Mouse (Mus musculus) monocyte, adult 2 months (primary cell): ENCODE measurements around the gene Acer2.
"Not testable (repeated sequence)": the region's sequence is repeated elsewhere in the genome, so short reads cannot be mapped to it uniquely, and the experiment has no call there.

Source experiments
- DNase-seq, 2 experiments: peaks; one replicate each; pipeline ENCODE4 v3.0.0; 2022; ENCODE audit warnings: low spot score in 2 of 2, low read depth in 1 of 2

Acer2 gene

GRCm38 (mm10) chr4:86874146-86874847 lies at the start of gene Acer2:
Gene Acer2 (plus strand): TSS chr4:86874396.
- peak; percentile 49 to 77 for DNase-seq

- no peak for DNase-seq
Measured at GRCm38 (mm10) chr4:86825143-86825542, 49.1 kb upstream of the Acer2 start.

- no peak for DNase-seq
Measured at GRCm38 (mm10) chr4:86831896-86832295, 42.3 kb upstream of the Acer2 start.

GRCm38 (mm10) chr4:86841141-86841540 lies 33.1 kb upstream of the Acer2 start:
- DNase-seq: not testable (repeated sequence)

GRCm38 (mm10) chr4:86845384-86845783 lies 28.8 kb upstream of the Acer2 start:
- no peak for DNase-seq

- no peak for DNase-seq
Measured at GRCm38 (mm10) chr4:86847246-86847645, 26.9 kb upstream of the Acer2 start.

GRCm38 (mm10) chr4:86851331-86851730 lies 22.9 kb upstream of the Acer2 start:
- no peak for DNase-seq

GRCm38 (mm10) chr4:86852018-86852417 lies 22.2 kb upstream of the Acer2 start:
- no peak for DNase-seq

GRCm38 (mm10) chr4:86852813-86853590 lies 21.2 kb upstream of the Acer2 start:
- DNase-seq: no peak

GRCm38 (mm10) chr4:86856304-86857112 lies 17.7 kb upstream of the Acer2 start:
- no peak for DNase-seq

- peak; percentile 86 to 93 for DNase-seq
Measured at GRCm38 (mm10) chr4:86857113-86858069, 16.8 kb upstream of the Acer2 start, which contains the start of gene Rps6. Gene Rps6 (minus strand): TSS chr4:86857412.

- DNase-seq: no peak
Measured at GRCm38 (mm10) chr4:86858070-86858440, 16.1 kb upstream of the Acer2 start.

GRCm38 (mm10) chr4:86864087-86864486 lies 10.1 kb upstream of the Acer2 start:
- no peak for DNase-seq

GRCm38 (mm10) chr4:86871988-86872387 lies 2.2 kb upstream of the Acer2 start:
- no peak for DNase-seq

- DNase-seq: no peak
Measured at GRCm38 (mm10) chr4:86873072-86873471, 1.1 kb upstream of the Acer2 start.

- no peak for DNase-seq
Measured at GRCm38 (mm10) chr4:86879477-86879876, 5.3 kb downstream of the Acer2 start.

GRCm38 (mm10) chr4:86881178-86881577 lies 7.0 kb downstream of the Acer2 start:
- no peak for DNase-seq

GRCm38 (mm10) chr4:86882413-86882812 lies 8.2 kb downstream of the Acer2 start:
- DNase-seq: no peak

- no peak for DNase-seq
Measured at GRCm38 (mm10) chr4:86884945-86885344, 10.7 kb downstream of the Acer2 start.

GRCm38 (mm10) chr4:86885790-86886159 lies 11.6 kb downstream of the Acer2 start:
- DNase-seq: no peak
